Mouse (Mus musculus) kidney, postnatal 36 days (tissue): ENCODE results near the gene Gm37240.

ENCODE experiments used
- DNase-seq, 2 experiments: peaks; one replicate each; pipeline ENCODE4 v3.0.0; 2021 to 2022; ENCODE audit warnings: mixed read lengths in 2 of 2

Gm37240 gene

DNA sequence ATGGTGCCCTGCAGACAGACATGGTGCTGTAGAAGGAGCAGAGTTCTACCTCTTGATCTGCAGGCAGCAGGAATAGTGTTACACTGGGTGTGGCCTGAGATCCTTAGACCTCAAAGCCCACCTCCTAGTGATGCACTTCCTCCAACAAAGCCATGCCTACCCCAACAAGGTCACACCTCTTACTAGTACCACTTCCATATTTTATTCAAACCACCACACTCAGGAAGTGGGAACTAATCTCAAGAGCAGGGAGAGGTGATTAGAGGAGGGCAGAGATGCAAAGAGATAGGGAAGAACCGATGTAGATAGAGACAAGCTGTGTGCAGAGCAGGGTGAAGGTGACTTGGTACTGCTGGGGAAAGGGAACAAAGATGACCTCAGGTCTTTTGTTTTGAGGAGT lies 773.8 kb downstream of the Gm37240 start:
- no peak for DNase-seq

DNA sequence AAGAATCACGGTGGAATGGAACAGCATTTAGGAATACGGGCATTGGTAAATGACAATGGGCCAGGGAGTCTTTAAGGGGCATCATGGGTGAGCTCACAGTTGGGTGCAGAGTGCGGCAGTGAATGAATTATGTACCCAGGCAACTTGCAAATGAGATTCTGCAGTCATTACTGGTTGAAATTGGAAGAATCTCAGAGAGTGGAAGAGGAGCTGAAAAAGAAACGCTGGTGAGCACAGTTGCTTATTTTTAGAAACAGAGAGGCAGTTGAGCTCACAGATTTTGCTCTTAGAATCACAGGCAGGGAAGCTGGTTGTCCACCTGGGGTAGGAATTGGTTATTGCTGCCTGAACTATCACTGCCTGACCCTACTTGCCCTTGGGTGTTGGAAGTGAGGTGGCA lies 776.6 kb downstream of the Gm37240 start:
- DNase-seq, result no peak

DNA sequence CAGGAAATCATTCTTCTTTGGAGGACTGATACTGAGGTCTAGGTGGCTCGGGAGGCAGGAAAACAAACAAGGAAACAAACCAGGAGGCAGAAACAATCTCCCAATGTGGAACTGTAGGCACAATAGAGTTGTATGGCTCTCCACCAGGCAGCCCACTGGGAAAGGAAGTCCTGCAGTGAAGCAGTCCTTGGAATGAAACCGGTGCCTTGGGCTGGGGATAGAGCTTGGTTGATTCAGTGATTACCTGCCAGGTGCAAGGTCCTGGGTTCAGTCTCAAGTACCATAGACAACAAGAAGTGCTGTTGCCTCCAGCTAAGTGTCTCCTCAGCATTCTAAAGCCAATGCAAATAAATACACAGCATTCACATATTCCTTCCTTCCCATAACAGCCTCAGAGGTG lies 778.1 kb downstream of the Gm37240 start:
- DNase-seq, result no peak

DNA sequence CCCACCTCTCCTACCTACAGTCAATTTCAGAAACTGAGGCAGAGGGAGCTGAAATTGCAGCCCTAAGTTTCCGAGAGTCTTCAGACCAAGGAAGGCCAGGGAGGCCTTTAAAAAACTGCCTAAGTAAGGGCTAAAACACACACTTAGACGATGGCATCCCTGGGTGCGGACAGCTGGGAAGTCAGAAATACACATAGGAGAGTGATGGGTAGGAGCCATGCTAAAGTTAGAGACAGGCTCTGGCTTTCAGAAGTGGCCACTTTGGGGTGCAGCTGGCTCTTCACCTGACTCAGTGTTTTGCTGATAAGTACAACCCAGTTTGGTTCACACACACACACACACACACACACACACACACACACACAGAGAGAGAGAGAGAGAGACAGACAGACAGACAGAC lies 778.9 kb downstream of the Gm37240 start:
- no peak for DNase-seq

DNA sequence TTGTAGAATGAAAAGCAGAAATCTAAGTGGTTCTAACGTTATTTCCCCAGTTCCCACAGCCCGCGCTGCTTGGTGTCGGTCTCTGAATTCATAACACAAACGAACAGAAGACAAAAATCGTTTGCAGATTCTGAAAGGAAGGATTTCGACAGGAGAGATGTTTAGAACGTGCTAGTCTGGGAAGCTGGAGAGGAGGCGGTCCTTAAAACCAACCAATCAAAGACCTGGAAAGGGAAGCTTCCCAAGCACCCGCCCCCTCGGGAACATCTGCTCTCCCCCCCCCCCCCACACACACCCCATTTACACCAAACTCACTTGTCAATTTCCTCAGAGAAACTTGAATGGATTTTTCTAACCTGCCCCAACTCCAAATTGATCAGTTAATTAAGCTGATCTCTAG lies 780.4 kb downstream of the Gm37240 start:
- DNase-seq, result no peak

DNA sequence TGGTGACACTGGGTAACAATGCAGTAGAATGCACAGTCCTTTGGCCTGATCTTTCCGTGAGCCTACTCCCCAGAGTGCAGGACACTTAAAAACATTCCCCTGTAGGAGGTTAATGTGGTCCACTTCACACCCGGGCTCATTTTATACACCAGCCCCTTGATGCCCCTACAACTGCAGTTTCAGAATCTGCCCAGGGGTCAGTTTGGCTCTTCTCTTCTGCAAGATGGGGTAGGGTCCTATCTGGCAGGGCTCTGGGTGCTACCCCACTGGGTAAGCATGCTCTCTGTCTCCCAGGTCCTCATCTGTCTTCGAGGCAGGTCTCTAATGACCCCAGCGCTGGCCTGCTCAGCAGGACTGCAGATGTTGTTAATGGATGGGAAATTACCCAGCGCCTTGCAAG lies 783.0 kb downstream of the Gm37240 start:
- no peak for DNase-seq

DNA sequence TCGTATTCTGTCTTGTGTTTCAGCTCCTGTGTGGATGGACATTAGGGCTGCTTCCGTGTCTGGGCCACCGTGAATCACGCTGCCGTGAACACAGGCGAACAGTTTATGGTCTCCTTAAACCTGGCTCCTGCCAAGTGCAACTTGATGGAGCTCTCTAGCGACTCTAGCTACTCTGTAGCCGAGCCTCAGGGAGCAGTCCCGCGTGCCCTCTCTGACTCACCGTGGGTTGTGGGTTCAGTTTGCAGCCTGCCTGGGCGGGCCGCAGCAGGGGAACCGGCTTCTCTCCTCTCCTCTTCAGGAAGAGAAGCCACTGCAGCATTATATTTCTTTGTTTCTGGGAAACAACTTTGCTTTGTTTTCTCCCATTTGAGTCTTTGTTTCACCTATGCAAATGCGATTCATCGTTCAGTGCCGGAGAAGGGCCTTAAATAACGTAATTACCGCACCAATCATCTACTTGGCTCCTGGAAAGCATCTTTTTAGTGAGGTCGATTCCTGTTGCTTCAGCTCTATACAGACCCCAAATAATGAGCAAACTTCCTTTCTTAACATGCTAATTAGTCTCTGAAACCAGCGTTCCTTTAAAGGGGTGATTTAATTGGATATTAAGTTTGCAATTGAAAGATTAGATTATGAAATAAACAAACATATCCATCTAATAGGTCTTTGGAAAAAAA lies 806.3 kb downstream of the Gm37240 start:
- peak in 1 of 2 experiments; percentile 19 for DNase-seq

DNA sequence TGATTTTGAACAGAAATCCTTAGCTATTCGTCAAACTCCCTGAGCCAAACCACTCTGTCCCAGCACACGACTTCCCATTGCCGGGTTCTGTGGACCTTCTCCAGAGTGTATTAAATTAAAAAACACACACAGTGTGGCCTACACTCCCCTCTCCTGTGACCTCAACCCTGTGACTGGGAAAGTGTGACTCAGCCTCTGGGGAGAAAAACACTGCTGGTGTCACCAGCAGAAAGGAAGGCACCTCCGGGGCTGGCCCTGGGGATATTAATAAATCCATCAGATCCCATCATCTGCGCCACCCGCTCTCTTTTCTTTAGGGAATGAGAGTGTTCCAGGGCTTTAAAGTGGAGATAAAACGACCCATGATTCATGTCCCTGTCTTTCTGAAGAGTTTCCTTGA lies 823.2 kb downstream of the Gm37240 start:
- DNase-seq, result no peak

DNA sequence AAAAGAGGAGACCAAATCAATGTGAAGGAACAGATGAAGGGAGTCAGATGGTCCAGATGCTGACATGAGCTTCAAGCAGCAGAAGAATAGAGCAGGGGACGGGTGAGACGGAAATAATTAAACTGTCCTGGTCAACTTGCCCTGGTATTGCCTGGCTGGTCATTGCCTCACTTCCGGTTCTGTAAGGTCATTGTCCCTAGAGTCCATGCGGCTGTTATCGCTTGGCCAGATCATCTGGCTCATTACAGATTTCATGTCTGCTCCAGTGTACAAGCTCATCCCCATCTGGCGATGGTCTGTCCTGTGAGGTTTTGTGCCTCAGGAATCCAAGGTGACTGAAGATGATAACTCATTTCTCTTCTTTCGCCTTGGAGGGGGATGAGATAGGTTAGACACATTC lies 827.2 kb downstream of the Gm37240 start:
- no peak for DNase-seq

DNA sequence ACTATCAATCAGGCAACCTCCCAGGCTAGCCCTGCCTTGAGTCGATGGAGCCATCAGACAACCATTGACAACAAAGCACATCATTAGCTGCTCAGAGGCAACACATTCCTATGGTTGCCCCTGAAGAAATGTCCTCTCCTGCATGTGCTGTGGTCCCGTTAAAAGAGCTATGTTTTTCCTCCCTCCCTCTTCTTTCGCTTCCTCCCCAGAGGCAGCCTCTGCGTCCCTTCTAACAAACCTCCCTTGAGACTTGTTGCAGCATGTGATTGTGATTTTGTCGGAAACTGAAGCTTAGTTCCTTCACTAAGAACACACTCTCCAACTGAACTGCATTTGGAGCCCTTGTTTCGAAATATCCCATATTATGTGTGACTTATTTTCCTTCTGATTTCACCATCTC lies 830.1 kb downstream of the Gm37240 start:
- no peak for DNase-seq

DNA sequence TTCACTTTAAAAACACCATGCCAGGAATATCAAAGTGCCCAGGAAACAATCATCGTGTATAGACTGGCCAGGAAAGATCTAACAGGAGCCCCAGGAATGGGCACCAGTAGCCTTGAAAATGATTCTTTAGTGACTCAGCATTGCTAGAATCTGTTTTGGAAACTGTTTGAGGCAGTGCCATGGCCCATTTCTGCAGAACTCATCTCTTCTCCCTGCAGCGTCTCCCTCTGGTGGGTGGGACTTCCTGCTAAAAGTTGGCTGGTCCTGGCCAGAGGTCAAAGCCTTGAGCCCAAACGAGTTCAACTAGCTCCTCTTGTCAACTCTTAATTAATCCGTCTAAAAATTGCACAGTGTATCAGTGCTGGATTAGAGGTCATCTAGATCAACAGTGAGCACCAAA lies 833.8 kb downstream of the Gm37240 start:
- DNase-seq, result no peak

DNA sequence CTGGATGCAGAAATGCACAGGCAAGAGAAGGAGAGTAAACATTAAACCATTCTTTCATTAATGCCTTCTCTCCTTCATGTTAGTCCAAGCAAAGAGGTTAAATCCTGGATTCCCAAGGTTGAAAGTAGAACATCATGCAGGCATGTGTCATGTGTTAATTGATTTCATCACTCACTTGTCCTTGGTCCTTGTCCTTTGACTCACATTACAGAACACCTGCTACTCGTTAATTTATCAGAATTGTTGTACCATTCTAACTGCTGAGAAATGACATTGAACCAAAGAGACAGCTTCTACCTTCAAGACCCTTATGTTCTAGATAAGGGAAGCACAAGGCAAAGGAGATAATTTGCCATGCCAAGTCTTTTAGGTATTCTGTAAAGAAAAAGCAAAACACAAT lies 835.1 kb downstream of the Gm37240 start:
- DNase-seq, result no peak

DNA sequence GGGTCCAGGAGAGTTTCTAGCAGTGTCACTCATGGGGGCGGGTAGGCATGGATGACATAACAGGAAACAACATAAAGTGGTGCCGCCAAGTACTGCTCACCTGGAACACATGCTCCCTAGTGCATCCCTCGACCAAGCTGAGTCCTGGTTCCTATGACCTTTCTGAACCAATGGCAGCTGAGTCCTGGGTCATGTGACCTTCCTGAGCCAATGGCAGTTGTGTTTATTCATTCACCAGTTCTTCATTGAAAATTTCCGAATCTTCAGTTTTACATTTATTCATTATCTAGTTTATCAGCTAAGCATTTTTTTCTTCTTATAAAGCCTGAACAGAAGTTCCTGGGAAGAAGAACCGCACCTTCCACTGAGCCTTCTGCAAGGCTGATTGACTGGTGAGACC lies 838.7 kb downstream of the Gm37240 start:
- DNase-seq, result no peak

DNA sequence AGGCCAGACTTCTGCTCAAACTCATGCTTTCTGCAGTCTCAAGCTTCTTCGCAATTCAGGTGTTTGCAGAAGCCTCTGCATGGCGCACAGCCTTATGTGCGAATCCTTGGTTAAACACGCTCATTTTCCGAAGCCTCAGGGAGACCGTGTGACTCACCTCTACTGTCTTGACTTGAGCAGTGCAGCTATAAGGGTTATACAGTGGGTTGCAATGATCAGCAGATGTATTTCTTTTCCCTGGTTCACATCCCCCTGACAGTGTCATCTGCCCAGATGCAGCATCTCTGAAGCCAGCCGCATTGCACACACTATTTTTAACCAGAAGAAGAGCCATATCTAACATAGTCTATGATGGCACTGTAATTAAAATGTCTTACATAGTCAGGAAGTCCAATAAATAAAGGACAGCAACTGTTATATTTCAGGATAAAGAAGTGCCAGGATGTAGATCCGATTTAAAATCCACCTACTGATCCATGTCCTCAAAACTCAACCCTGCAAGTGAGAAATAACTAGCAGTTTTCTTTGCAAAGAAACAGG lies 843.6 kb downstream of the Gm37240 start:
- DNase-seq, result no peak

DNA sequence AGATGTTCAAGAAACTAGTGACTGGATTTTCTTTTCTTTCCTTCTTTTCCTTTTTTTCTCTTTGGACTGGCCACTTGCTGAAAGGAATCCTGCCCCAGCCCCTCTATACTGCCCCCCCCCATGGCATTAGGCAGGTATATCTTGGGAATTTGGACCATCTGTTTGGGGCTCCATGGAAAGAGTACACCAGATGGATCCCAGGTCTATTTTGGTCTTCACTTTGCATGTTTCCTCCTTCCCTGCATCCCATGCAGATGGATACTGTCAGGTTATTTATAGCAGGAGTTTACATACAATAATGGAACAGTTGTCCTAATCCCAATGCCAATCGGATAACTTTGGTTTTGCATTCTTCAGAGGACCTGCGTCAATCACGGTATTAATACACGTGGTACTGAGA lies 845.2 kb downstream of the Gm37240 start:
- DNase-seq, result no peak

DNA sequence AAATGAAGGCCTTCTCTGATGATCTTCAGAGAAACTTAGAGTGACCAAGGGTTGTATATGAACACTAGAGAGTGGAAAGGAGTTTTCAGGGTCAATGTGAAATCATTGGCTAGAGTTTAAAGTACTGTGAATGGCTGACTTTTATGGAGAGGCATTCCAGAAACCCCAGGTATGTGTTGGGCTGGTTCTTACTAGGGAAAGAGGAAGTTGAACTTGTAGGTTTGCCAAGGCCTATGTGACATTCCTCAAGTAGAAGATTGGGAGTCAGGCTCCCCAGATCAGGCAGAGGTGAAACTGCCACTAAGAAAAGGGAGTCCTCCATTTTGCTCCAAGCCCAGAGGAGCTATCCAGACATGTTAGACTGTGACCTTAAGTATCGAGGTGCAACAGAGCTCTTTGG lies 858.2 kb downstream of the Gm37240 start:
- peak; percentile 12 to 51 for DNase-seq

DNA sequence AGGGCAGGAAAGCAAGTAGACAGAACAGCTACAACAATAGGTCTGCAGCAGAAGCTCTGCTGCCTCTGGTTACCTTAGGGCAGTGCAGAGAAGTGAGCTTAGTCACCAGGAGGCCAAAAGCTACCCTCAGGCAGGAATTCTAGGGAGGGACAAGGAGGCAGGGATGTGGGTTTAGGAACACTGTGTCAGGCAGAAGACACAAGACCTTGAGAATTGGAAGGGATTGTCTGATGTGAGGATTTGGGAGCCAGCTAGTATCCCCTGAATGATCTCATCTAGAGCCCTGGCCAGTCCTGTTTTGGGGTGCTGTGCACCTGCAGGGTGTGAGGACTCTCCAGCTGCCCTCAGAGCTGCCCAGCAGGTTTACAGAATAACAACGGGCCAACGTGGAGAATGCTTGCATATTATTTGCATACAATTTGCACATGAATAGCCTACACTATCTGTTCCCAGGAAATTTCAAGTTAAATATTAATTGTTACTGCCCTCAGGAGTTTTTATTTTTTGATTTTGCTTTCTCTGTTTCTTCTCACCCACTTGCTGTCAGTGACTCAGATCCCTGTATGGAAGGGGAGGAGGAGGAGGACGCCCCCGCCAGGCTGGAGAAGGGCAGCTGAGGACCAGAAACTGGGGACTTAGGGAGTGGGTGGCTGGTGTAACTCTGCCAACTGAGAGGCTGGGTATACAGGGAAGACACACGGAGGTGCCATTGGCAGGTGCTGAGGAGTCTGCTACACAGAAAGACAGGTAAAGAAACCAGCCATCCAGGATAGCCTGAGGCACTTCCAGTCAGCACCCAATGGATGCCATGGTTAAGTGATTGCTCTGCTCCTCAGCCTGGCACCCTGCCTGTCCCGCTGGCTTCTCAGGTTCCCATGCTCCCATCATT lies 862.3 kb downstream of the Gm37240 start:
- peak; percentile 51 to 65 for DNase-seq

DNA sequence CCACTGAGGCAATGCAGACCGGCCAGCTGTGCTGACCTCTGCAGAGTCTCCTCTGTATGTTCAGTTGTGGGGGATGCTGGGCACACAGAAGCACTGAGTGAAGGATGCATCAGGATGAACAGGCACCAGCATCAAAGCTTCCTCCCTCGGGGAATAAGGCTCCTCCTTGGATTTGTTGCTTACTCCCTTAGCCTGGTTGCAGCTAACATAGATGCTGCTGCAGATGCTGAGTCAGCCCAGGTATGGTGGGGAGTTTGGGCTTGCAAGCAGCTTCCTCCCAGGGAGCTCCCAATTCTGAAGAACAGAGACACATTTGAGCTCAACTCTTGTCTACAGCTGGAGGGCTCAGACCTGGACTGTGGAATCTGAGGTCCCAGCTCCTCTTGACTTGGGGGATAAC lies 863.1 kb downstream of the Gm37240 start:
- DNase-seq, result no peak

DNA sequence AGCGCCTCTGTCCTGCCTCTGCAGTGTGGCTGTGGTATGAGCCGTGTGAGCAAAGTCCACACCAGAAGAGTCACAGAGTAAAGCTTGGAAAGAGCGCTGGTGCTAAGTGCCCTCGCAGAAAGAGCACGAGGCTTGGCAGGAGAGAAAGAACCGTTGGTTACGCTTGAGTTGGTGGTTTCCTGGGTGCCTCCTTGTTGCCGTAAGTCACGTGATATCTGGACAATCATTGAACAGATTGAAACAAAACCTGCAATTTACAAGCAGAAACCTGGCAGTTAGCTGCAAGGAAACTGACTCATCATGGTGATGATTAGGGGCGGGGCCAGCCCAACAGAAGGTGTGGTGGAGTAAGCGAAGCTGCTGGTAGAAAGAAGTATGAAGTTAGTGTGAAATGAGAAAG lies 864.5 kb downstream of the Gm37240 start:
- peak; percentile 82 to 87 for DNase-seq

DNA sequence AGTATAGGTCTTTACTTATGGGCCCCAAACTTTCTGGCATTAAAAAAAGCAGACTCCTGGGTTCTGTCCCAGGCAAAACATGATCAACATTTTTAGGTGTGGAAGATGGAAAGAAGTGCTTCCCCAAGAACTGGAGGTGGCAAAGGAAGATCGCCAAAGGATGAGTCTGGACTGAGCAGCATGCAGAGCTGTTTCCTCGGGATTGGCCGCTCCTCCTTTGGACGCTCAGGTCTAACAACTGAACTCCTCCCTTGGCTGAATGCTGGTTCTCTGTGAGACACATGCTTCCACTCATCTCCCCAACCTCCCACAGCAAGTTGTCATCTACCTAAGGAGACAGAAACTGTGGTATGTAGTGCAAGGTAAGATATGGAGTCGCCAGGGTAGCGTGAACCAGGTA lies 865.5 kb downstream of the Gm37240 start:
- no peak for DNase-seq

DNA sequence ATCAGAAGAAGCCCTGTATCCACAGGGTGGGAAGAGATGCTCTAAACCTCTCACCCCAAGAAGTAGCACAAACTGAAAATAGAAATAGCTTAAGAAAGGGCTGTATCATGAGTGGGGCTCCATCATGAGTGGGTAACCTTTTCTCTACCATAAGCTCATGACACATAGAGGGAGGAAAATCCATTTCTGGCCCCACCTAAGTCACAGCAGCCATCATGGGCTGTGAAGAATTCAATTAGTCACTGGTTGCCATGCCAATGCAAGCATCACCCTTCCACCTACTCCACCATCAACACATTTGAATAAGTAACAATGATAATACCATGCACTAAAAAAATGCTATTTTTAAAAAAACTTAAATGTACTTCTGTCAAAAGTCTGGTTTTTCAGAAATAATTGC lies 867.2 kb downstream of the Gm37240 start:
- no peak for DNase-seq

DNA sequence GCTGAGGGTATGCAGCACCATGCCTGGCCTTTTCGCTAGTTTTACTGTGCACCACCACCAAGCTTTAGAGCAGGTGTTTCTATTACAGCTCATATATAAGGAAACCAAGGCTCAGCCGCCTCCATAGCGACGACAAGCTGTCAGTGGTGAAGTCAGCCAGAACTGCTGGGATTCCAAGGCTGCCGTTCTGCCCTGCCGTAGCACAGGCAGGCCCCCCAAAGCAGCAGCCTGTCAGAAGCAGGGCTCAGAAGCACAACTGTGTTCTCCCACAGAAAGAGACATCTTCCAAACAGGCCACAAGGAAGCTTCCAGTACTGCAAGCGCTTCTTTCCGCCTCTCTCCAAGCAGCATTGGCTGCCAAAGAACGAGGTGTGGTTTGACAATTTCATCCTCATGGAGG lies 871.7 kb downstream of the Gm37240 start:
- DNase-seq, result no peak

DNA sequence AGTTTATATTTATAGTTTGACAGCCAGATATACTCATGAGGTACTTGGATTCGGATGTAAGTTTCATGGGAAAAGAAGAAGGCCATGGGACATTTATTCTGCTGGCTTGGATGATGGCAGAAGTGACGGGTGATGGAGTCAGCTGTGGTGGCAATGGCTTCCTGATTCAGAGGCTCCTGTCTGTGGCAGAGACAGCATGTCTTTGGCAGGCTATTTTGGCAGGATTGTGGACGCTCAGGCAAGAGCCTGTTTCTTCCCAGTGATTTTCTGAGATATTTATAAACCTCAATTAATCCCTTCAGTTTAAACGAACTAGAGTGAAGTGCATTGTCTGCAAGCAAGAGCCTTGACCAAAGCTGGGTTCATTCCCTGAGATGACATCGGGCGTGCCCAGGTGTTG lies 874.4 kb downstream of the Gm37240 start:
- no peak for DNase-seq

DNA sequence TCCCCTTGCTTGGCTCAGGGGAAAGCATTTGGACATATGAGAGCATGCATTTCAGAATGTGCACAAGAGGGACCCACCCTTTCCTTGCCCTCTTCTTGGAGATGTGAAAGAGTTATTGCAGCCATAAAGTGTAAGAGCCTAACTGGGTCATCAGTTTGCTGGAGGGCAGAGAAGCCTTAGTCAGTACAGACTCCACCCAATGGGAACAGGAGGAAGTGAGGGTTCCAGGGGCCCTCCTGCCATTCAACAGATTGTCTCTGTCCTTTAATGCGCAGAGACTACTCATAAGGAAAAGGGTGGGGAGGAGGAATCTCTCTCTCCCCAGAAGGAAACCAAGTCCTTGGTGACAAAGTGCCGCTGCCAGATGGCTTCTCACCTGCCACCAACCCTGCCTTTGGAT lies 882.1 kb downstream of the Gm37240 start:
- DNase-seq, result no peak
